Mouse (Mus musculus) testis, postnatal 14 days (tissue): ENCODE data around the gene Mrpl37.

Experiments used
- DNase-seq: peaks from one replicate; pipeline ENCODE4 v3.0.0; 2021; ENCODE audit warnings: low spot score

Gene Mrpl37

DNA sequence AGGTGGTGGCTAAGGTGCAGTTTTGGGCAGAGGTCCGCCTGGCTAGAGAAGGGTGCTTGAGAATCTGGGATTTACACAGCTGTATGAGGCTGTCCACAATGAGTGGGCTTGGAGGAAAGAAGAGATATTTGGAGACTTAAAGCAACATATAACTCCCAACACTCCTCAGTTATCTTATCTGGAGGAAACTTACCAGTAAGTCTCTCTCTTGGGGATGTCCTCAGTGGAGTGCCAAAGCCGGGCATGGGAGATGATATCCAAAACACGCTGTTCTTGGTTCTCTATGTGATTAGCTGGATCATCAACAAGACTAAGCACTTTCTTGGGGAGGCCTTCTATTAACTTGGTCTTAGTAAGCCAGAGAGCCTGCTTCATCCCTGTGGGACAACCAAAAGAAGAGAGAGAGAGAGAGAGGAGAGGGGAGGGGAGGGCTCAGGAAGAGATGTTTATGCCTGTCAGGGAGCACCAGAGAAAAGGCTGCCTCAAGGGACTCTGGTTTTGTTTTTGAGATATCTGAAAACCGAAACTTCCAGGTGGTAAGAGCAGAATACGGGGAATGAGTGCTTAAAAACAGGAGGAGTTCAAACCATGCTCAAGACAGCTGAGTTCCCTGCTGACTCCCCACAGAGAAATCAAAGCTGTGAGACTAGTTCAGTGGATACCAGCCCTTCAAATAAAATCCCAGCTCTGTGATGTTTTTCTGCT, 2.1 kb downstream of the Mrpl37 start:
- DNase-seq = no peak

DNA sequence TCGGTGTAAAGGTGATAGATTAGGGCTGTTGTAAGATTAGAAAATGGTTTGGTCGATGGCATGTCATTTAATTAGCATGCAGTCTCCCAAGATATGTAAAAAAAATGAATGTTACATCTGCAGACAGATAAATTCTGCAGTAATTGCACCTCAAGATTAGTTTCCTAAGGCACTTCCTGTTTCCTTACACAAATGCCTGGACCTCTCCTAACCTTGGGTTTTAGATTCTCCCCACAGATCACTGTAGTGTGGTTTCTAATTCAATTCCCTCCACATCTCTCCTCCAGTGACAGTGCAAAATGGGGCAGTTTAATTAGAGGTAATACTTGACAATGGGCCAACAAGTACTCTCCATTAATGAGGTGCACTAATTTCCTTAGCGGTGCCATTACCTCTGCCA, 3.5 kb downstream of the Mrpl37 start:
- DNase-seq = no peak

DNA sequence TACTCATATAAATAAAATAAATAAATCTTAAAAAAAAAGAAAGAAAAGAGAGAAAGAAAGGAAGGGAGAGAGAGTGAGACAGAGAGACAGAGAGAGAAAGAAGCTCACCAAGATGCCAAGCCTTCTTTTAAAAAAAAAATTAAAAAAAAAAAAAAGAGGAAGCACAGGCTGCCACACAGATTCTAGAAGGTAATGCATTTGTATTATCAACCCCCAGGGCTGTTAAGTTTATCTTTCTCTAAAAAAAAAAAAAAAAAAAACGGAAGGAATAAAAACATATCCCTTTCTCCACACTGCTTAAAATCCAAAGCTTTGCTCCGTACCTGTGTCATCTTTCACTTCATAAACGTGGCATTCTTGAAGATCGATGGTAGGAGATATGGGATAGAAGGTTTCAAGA, 5.1 kb downstream of the Mrpl37 start:
- no peak for DNase-seq

DNA sequence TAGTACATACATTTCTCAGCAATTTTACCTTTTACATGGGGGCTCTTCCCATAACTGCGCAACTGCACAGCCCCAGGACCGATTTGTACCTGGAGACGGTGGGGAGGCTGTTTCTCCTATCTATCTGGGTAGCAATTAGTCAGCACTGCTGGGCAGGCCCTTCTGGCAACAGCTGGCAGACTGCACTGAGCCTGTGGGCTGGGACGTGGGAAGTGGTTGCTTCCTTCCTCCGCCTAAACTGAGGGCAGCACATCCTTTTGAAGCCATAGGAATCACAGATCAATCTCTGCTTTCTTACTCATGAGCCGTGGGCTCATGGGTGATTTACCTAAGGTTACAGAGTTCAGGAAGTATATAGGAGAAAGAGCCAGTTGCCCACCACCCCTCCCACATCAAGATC, 7.9 kb downstream of the Mrpl37 start:
- DNase-seq = no peak

DNA sequence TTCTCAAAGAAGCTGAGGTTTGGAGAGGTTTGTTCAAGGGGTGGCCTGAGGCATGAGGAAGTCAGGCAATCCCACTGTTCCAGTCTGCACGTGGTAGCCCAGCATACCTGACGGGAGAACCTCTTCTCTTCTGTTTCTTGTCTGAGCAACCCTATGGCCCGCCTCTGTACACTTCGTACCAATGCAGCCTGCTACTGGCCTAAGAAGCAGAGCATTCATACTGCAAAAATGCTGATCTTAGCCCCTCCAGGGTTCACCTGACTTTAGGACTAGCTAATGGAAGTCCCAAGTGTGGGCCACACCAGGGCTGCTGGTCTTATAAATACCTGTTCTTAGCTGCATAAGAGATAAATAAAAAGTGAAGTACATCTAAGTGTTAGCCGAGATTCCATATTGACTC, 8.3 kb downstream of the Mrpl37 start:
- no peak for DNase-seq

DNA sequence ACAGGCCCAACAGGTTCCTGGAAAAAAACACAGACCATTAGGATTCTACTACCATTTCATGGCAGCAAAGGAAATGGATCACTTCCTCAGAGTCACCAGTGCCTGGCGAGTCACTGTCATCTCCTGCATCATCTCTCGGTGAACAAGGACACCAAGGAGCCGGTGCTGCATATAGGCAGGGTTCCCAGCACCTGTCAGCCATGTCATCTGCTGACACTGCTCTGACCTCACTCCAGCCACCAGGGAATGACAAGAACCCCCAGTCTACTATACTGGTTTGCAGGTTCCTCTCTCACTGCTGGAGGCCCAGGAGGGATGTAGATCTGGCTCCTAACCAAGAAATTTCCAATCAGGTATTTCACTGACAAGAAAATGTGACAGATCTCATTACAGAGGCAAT, 10.6 kb downstream of the Mrpl37 start:
- DNase-seq = no peak

DNA sequence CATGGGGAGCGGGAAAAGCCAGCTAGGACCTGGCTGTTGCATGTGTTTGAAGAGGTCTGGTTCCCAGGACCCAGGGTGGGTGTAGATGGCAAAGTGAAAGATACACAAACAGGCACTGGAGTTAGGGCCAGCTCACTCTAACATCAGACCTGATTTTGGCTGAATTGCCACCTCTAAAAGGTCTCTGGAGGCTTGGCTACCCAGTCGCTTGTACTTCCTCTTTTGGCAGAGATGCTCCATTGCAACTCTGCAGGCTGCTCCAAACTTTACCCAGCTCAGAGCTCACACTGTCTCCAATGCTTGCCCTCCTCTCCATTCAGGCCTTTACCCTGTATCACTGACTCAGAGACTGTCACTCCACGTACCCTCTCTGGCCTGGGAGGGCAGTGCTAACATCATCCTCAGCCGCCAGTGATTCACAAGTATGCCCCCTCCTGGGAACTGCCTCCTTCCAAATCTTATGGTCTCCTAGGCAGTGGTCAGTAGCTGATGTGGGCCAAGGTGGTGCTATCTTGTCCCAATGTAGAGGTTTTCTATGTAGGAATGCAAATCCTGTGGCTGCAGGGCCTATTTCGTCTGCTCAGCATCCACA, 13.6 kb downstream of the Mrpl37 start:
- DNase-seq = no peak

DNA sequence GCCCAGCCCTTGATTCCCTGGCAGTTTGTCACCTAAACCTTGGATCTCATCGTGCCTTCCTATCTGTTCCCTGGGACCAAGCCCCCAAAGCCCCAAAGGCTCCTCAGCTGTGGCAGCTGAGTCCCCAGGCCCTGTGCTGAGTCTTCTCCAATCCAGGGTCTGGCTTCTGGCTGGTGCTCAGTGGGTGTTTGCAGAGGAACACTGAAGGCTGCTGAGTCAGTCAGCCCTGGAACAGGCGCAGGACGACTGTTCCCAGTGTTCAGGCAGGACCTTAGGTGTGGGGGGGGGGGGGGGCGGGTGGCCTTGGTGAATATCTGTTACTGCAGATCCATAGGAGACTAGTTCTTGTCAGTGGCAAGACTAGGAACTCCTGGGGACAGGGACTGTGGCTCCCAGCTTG, 14.8 kb downstream of the Mrpl37 start:
- DNase-seq = no peak

DNA sequence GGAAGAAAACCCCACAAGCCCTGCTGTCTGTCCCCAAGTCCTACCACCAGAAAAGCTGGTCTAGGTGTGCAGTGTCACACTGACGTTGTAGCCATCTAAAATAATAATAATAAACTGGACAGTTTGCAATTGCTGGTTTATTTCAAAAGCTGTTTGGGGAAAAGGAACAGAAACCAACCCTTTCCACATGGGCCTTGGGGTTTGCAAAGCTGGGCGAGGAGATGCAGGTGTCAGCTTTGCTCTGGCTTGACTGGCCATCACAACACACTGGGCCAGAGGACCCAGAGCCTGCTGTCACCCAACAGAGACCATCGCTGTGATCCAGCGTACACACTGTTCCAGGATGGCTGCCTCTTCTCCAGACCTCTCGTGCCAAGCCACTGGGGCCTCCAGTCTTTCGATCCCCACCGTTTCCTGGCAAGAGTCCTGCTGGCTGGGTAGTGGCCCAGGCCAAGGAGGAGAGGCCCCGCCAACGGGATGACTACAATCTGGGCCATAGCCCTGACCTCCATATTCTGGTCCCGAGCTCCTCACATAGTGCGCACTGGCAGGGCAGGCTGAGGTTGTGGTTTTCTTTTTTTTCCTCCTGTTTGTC, 18.0 kb downstream of the Mrpl37 start:
- DNase-seq = peak; percentile 57

DNA sequence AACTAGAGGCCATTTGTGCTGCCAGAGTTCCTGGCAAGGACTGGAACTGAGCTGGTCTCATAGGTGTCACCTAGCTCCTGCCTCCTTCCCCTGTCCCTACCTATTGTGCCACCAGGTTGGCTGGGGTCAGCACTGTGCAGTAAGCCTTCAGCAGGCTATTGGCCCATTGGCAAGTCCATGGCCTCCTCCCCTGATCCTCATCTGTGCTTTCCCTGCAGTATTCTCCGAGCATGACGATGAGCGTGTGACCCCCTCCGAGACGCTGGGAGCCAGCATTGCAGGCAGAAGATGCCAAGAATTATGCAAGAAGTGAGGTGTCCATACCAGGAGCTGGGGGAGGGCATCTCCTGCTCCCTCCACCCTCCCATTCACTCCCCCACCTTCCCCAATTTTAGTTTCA, 18.9 kb downstream of the Mrpl37 start:
- no peak for DNase-seq

DNA sequence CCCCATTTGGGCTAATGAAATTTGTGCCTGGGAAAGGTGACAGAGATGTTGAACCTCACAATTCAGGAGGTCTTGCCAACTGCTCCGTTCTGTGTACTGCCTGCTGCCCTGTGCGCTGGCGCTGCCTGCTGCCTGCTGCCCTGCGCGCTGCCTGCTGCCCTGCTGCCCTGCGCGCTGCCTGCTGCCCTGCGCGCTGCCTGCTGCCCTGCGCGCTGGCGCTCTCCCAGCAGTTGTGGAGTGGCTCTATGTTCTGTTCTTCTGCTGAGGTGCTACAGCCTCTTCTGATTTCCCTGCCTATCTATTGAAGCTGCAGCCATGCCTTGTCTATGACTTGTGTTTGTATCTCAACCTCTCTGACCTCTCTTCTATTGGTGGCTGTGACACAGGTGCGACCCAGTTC, 21.5 kb downstream of the Mrpl37 start:
- no peak for DNase-seq

DNA sequence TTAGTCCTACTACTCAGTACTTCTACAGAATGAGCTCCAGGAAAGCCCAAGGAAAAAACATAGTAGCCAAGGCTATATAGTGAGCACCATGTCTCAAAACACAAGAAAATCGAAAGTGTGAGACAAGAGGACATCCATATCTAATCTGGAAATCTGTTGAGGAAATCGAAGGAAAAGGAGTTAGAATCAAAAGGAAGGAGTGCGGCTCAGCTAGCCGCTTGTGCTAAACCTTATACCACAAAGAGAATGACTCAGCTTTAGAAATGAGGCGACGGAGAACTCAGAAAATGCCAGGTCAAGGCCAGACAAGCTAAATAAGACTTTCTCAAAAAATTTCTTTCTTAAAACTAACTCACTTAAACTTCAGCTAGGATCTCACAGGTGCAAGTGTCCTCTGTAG, 24.4 kb downstream of the Mrpl37 start:
- no peak for DNase-seq

DNA sequence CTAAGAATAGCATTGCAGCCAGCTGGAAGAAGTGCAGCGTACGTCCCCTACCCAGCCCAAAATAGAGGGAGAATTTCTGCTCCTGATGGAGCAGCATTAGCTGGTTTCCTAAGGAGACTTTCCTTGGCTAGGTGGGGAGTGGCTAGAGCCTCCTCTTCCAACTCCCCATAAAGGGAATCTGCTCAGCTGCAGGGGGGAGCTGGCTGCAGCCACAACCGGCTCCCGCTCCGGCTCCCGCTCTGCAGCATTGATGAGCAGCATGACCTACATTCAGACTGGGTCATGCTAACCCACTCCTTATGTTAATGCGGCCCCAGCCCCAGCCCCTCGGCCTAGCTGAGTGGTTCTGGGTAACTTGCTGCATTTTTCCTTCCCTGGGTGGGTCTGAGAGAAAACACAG, 27.4 kb downstream of the Mrpl37 start:
- DNase-seq = no peak

DNA sequence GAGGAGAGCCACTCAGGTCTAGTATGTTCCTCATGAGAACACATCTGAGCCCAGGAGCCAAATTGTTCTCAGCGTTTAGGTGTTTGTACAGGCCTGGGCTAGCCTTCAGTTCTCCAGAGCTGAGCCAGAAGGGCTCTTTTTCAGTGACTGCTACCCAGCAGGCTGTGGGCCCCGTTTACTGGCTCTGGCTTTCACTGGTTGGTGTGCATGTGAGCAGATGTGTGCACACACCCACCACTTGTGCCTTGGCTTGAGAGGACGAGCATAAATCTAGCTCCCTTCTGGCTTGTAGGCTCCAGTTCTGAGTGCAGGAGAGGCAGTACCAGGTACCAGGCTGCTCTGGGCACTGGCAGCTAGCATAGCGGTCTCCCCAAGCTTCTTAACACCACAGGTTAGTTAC, 28.4 kb downstream of the Mrpl37 start:
- no peak for DNase-seq

DNA sequence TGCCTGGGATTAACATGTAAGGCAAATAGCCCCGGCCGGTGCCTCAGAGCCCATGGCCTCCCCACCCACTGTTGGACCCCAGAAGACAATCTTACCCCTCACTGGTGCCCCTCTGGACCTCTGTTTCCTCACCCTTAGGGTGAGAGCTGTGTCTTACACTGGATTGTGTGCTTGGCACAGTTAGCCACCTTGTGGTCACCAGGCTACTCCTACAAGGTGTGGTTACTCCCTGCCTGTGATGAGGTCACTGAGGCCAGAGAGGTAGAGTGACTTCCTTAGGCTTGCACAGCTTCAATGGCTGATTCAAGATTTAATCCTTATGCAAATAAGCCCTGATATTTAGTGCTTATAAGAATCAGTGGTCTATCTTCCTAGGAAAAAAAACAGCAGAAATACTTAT, 29.7 kb downstream of the Mrpl37 start:
- no peak for DNase-seq

DNA sequence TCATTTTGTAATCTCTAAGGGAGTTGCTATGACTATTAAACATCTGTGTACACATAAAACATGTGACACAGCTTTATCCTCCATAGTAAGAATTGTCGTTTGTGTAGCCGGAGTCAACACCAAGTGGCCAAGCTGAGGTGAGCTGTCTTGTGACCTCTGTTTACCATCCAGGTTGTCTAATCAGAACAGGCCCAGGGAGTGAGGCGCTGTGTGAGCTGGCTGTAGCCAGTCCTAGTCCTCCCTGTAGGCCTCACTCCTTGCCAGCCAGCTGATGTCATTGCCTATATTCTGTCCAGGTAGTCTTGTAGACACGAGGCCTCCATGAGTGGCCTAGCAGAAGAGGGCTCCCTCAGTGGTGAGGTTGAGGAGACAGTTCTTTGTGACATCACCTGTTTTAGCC, 31.0 kb downstream of the Mrpl37 start:
- DNase-seq = no peak

DNA sequence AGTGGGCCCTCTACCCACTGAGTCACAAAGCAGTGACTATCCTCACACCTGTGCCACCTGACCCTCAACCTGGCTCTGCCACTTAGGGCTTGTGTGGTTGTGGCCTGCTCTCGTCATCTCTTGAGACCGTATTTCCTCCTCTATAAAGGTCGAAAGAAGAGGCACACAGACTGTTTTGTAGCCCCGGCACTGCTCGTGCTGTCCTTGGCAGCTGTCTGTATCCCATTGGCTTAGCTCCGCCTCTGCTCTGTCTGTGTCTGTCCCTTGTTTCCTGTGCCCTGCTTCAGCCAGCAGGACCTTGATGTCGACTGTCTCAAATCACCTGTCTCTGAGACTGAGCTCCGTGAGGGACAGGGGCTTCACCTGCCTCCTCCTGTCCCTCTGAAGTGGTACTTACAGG, 40.2 kb downstream of the Mrpl37 start:
- DNase-seq = no peak

DNA sequence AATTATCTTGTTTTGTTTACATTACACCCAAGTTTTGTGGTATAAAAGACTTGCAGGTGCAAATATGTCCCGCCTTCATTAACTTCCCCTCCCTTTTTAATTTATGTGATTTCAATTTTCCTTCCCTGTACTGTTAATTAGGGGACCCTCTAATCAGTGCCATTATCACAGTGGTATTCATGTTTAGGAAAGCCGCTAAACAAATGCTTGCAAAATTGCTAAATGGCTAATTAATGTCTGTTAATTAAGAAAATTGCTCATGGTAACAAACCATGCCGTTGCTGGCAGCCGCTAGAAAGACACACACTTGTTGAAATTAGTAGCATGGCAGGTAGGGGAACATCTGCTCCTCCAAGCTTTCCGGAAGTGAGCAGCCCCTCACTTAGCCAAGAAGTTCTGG, 41.3 kb downstream of the Mrpl37 start:
- no peak for DNase-seq

DNA sequence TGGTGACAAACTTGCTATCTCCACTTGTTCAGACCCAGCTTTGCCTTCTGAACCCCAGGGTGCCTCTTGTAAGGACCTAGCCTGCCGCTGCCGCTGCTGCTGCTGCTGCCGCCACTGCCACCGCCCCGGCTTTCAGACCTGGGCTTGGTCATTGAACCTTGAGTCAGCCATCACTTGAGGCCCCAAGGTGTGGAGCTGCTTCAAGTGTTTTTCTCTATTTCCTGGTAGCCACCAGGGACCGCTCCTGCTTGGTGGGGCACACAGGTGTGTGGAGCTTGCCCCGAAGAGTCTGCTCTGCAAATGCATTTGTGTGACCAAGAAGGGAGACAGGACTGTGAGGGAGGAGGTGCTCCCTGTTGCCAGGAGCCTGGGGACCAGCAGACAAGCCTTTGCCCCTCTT, 41.8 kb downstream of the Mrpl37 start:
- DNase-seq = no peak

DNA sequence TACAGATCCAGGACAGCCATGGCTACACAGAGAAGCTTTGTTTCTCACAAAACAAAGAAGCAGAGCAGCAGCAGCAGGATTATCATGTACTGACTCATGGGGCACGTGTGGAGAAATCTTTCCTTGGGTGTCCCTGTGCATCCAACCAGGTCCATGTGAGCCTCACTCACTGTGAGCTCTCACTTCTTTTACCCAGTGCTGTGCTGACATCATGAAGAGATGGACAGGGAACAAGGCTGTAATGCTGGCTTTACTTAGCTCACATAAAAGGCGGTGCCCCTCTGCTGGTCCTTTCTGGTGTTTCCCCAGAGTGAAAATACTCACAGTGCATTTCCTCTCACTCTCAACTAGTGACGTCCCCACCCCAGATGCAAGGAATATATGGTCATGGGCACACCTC, 45.2 kb downstream of the Mrpl37 start:
- DNase-seq = no peak

DNA sequence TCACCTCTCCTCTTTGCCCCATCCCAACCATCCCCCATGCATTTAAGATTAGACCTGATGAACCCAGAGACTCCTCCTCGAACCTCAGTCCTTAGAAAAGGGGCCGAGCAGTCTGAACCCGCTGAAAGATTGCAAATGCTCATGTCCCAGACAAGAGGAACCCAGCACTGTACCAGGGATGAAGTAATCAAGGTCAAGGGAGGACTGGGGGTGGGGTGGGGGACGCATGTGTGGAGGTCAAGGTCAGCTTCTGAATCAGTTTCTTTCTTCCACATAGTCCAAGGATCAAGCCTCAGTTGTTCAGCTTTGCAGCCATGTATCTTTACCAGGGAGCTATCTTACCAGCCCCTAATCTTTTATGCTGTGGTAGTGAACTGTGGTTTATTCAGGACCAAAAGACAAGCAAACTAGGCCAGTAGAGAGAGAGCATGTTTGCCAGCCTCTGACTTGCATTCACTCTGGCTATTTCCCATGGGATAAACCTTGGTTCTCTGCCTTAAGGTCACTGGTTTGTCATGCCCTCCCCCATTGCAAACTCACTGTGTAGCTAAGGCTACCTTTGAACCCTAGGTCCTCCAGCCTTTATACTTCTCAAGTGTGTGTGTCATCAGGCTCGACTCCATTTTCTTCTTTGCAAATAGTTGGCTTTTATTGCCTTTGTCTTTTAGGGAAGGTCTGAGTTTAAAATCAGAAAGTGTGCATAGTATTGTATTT, 46.2 kb downstream of the Mrpl37 start:
- no peak for DNase-seq

DNA sequence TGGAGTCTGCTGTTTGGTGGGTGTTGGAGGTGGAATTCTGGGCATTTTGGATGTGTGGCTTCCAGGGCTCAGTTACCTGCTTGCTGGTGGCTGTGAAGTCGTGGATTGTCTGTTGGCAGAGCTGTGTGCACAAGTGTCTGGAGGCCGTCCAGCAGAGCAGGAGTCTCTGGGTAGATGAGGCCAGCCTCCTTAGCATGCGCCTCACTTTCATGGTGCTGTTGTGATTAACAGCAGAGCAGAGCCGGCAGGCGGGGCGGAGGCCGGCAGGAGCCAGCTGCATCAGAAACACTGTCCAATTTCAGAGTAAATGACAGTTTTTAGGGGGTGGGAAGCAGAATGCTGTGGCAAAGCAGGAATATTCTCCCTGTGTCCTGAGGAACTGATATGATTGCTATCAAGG, 47.6 kb downstream of the Mrpl37 start:
- no peak for DNase-seq

DNA sequence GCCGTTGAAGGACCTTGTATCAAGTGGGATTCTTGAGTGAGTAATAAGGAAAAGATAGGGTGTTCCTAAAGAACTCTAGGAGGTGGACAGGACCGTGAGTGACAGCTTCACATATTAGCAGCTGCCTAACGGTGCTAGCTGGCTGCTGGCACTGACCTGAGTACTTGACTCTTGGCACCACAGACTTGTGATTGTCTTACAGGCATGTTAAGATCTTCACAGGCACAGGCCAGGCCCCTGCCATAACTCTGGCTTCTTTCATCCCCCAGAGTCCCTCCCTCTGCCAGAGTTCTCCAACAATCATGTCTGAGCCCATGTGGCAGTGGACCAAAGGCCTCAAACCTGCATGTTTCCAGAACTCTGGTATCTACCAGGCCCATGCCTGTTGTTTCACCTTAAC, 48.1 kb downstream of the Mrpl37 start:
- no peak for DNase-seq
